In the genomic region with DNA sequence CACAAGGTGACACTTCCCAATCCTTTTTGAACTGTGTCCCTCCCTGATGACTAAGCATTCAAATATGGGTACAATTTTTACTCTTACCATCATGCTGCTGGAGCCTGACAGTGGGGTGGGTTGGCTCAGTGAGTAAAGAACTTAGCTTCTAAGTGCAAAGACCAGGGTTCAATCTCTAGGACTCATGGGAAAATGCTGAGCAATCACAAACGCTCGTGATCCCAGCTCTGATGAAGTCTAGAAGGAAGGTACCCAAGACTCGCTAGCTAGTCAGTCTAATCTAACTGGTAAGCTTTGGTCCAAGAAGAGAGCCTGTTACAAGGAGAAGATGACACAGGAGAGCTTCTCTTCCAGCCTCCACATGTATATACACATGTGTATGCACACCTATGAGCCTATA, we compare ENCODE assay signal across 36 mouse cellular contexts. TPM values are rescaled to one million over a fixed set of nuclear protein-coding genes. Genes with fewer than 3 reads are reported as not detected.
DNase-seq lines count a peak whose midpoint lies in the region; ATAC-seq and TF ChIP-seq lines count a peak whose summit lies in the region.
"Had no signal": no experiment of that assay in that cellular context is flagged by ENCODE, and none has a peak within 500 bp of the region (broad histone marks: within the 10 kb centered on the region; RNA-seq: fewer than 3 reads in every experiment).

No protein-coding gene starts in this region.

- H3K27ac ChIP-seq in kidney, adult 2 months (ENCODE audit: insufficient read depth, low read depth, low read length), result no peak overlapping the region
- no peak overlapping the region for H3K27ac ChIP-seq in kidney, embryonic 14.5 days (ENCODE audit: low read depth, low read length)
- no peak overlapping the region for H3K27ac ChIP-seq in liver, adult 2 months (replicated peaks; ENCODE audit: insufficient read depth, low read depth, low read length)
- H3K27ac ChIP-seq in ES-E14 (ENCODE audit: insufficient read depth, low read depth, low read length, poor library complexity, severe bottlenecking), result no peak overlapping the region
- peak overlapping the region; percentile 58; the same call in 1 of the 2 replicates for H3K27ac ChIP-seq in liver, embryonic 15.5 days (replicated peaks)
- H3K27ac ChIP-seq: embryonic facial prominence, embryonic 10.5 days; embryonic facial prominence, embryonic 13.5 days; forebrain, embryonic 12.5 days; forebrain, embryonic 15.5 days; hindbrain, embryonic 10.5 days; hindbrain, embryonic 13.5 days had no signal

- in situ Hi-C loops in ES-E14 (cut with MboI; ENCODE audit: low sequenced_read_pairs in 2 of 2, unreplicated experiment in 2 of 2), result no loop called here

- DNase-seq in kidney, adult 2 months, result peak; percentile 30
- peak; percentile 22 for DNase-seq in liver, adult 2 months (ENCODE audit: extremely low read depth, low read depth, low spot score)
- DNase-seq in liver (no peak), ES-E14 (ENCODE audit: low read depth, low spot score) (no peak)
- DNase-seq in left cerebral cortex, postnatal 14 days (ENCODE audit: low spot score in 2 of 2), result no peak
- DNase-seq in spleen, postnatal 4 days (ENCODE audit: low spot score in 2 of 2), result no peak
- DNase-seq: adrenal gland, adult 2 months; adrenal gland, postnatal 14 days; B cell, adult 2 months; cerebellum, adult 11 months; cerebellum, adult 2 months; cerebellum, postnatal 10 days; cerebellum, postnatal 36 days; embryo, embryonic 11 days; gastrocnemius, postnatal 25 days; heart, postnatal 36 days had no signal

- H3K36me3 ChIP-seq in kidney, adult 2 months (ENCODE audit: control insufficient read depth, insufficient read depth, low read length), result no peaks in the 10 kb centered on the region
- no peaks in the 10 kb centered on the region; the same call in 1 of the 2 replicates for H3K36me3 ChIP-seq in kidney, embryonic 14.5 days (ENCODE audit: control insufficient read depth, insufficient read depth, low read length)
- H3K36me3 ChIP-seq in liver, adult 2 months (ENCODE audit: control insufficient read depth, insufficient read depth, low read length), result peaks cover under 1% of the 10 kb centered on the region; the same call in 1 of the 2 replicates
- H3K36me3 ChIP-seq in ES-E14 (ENCODE audit: control insufficient read depth, insufficient read depth, low read length, poor library complexity, severe bottlenecking), result no peaks in the 10 kb centered on the region
- peaks cover 35% of the 10 kb centered on the region for H3K36me3 ChIP-seq in liver, embryonic 15.5 days (replicated peaks)
- H3K36me3 ChIP-seq: forebrain, embryonic 15.5 days had no signal

- H3K79me2 ChIP-seq in liver, adult 2 months (ENCODE audit: control insufficient read depth, insufficient read depth, low read length), result peaks cover 17% of the 10 kb centered on the region

- no peak overlapping the region for H3K4me2 ChIP-seq in kidney, embryonic 14.5 days (replicated peaks; ENCODE audit: low read depth, low read length)
- no peak overlapping the region for H3K4me2 ChIP-seq in liver, embryonic 15.5 days
- H3K4me2 ChIP-seq: embryonic facial prominence, embryonic 13.5 days; forebrain, embryonic 12.5 days; forebrain, embryonic 15.5 days; heart, embryonic 11.5 days; hindbrain, embryonic 13.5 days had no signal

- no peak overlapping the region for H3K9ac ChIP-seq in kidney, embryonic 14.5 days (ENCODE audit: low read depth, low read length)
- no peak overlapping the region for H3K9ac ChIP-seq in liver, adult 2 months (ENCODE audit: low read depth, low read length)
- H3K9ac ChIP-seq in ES-E14 (ENCODE audit: insufficient read depth, low read depth, low read length, poor library complexity, severe bottlenecking), result no peak overlapping the region
- H3K9ac ChIP-seq in liver, embryonic 15.5 days, result peak overlapping the region; percentile 21; the same call in 1 of the 2 replicates
- H3K9ac ChIP-seq: embryonic facial prominence, embryonic 13.5 days; forebrain, embryonic 12.5 days; forebrain, embryonic 15.5 days; hindbrain, embryonic 13.5 days had no signal

- intact Hi-C loops in left cerebral cortex, postnatal 14 days (cut with DNase I), result no loop called here

- WGBS in kidney, adult 2 months, result 55% methylated on average over 3 of the region's 3 CpGs
- 91% methylated on average over 3 of the region's 3 CpGs for WGBS in kidney, embryonic 14.5 days
- WGBS in liver, adult 2 months, result 82% methylated on average over 3 of the region's 3 CpGs
- WGBS in liver, embryonic 15.5 days (ENCODE audit: insufficient replicate concordance), result 73% methylated on average over 3 of the region's 3 CpGs

- H3K4me1 ChIP-seq in kidney, adult 2 months (ENCODE audit: control insufficient read depth, insufficient read depth, low read length), result peaks cover 7% of the 10 kb centered on the region
- H3K4me1 ChIP-seq in kidney, embryonic 14.5 days (ENCODE audit: control insufficient read depth, insufficient read depth, low read length), result peaks cover 8% of the 10 kb centered on the region
- H3K4me1 ChIP-seq in liver, adult 2 months (ENCODE audit: control insufficient read depth, insufficient read depth, low read length), result peaks cover 5% of the 10 kb centered on the region
- peaks cover 0 to 6% of the 10 kb centered on the region in 2 experiments; a peak in 2 of 4 replicates for H3K4me1 ChIP-seq in ES-E14 (ENCODE audit: control insufficient read depth in 2 of 2, insufficient read depth in 2 of 2, low read length in 2 of 2, poor library complexity in 1 of 2)
- H3K4me1 ChIP-seq in liver, embryonic 15.5 days (replicated peaks), result peaks cover 50% of the 10 kb centered on the region

- no peak overlapping the region for H3K4me3 ChIP-seq in kidney, adult 2 months (ENCODE audit: insufficient read depth, low read depth, low read length)
- no peak overlapping the region for H3K4me3 ChIP-seq in kidney, embryonic 14.5 days (ENCODE audit: low read length)
- no peak overlapping the region for H3K4me3 ChIP-seq in liver, adult 2 months (ENCODE audit: insufficient read depth, low read depth, low read length)
- H3K4me3 ChIP-seq in ES-E14 (ENCODE audit: insufficient read depth in 1 of 2, low read depth in 1 of 2, low read length in 2 of 2, poor library complexity in 1 of 2, severe bottlenecking in 1 of 2), result no peak overlapping the region
- H3K4me3 ChIP-seq in liver, embryonic 15.5 days (replicated peaks), result no peak overlapping the region
- H3K4me3 ChIP-seq: embryonic facial prominence, embryonic 10.5 days; embryonic facial prominence, embryonic 13.5 days; erythroblast, embryonic 14.5 days; forebrain, embryonic 12.5 days; forebrain, embryonic 15.5 days; hindbrain, embryonic 10.5 days; hindbrain, embryonic 13.5 days had no signal

- ATAC-seq in kidney, embryonic 14.5 days (ENCODE audit: low FRiP score, low TSS enrichment), result no peak
- ATAC-seq in liver, embryonic 15.5 days (ENCODE audit: insufficient read depth), result no peak
- ATAC-seq: forebrain, embryonic 15.5 days; hindbrain, embryonic 16.5 days; Patski had no signal

- no peaks in the 10 kb centered on the region for H3K27me3 ChIP-seq in kidney, adult 2 months (replicated peaks; ENCODE audit: control insufficient read depth, insufficient read depth, low read length)
- no peaks in the 10 kb centered on the region for H3K27me3 ChIP-seq in kidney, embryonic 14.5 days (ENCODE audit: control insufficient read depth, insufficient read depth, low read length)
- H3K27me3 ChIP-seq in liver, adult 2 months (ENCODE audit: control insufficient read depth, insufficient read depth, low read length), result no peaks in the 10 kb centered on the region
- no peaks in the 10 kb centered on the region for H3K27me3 ChIP-seq in liver, embryonic 15.5 days
- H3K27me3 ChIP-seq: embryonic facial prominence, embryonic 13.5 days; forebrain, embryonic 12.5 days; forebrain, embryonic 15.5 days; hindbrain, embryonic 13.5 days; Patski had no signal

- no peaks in the 10 kb centered on the region for H3K9me3 ChIP-seq in kidney, embryonic 14.5 days (ENCODE audit: control insufficient read depth, low read length)
- H3K9me3 ChIP-seq in ES-E14 (ENCODE audit: control insufficient read depth, insufficient read depth, low read depth, low read length), result no peaks in the 10 kb centered on the region
- H3K9me3 ChIP-seq in liver, embryonic 15.5 days (replicated peaks), result no peaks in the 10 kb centered on the region
- H3K9me3 ChIP-seq: embryonic facial prominence, embryonic 10.5 days; embryonic facial prominence, embryonic 13.5 days; forebrain, embryonic 12.5 days; forebrain, embryonic 15.5 days; G1E; hindbrain, embryonic 10.5 days; hindbrain, embryonic 13.5 days had no signal

- TF ChIP-seq POLR2A in kidney, adult 2 months (IDR thresholded peaks at IDR 0.05; ENCODE audit: low read depth, low read length), result no peak
- TF ChIP-seq POLR2A in liver, adult 2 months (IDR thresholded peaks at IDR 0.05; ENCODE audit: extremely low read depth, insufficient read depth, low read length), result no peak

- no peak for TF ChIP-seq CTCF in kidney, adult 2 months (conservative IDR thresholded peaks at IDR 0.05; ENCODE audit: insufficient read depth, insufficient read length, low read depth, low read length)
- no peak for TF ChIP-seq CTCF in liver, adult 2 months (IDR thresholded peaks at IDR 0.05; ENCODE audit: low read depth, low read length)

TF ChIP-seq in ES-E14, 5 proteins besides CTCF, POLR2A, EP300 and RAD21 (continues in another document):
- peak; percentile 51; the same call in 1 of the 2 replicates for TF ChIP-seq MAFK (IDR thresholded peaks at IDR 0.05; ENCODE audit: insufficient read depth, low read depth, low read length)

RNA-seq across cellular contexts. Expression of a gene that starts 4.7 kb away (rescaled TPM):
- 11.5 and 11.7 TPM in 2 replicates for polyA plus RNA-seq in kidney, adult 2 months (2012; rRNA removed)
- 8.9 and 16.2 TPM in 2 replicates for polyA plus RNA-seq in kidney, embryonic 14.5 days (2014; fragmentation: Nextera tagmentation; extraction: Ambion mirVana)
- 0.37 and 0.40 TPM in 2 replicates for total RNA-seq in liver, adult 2 months (2014; rRNA removed)
- polyA plus RNA-seq in liver, adult 2 months (2012; rRNA removed), result 0.22 and 0.29 TPM in 2 replicates
- 22.4 and 26.7 TPM in 2 replicates for total RNA-seq in ES-E14 (2012; rRNA removed)
- 12.4 and 14.0 TPM in 2 replicates for polyA plus RNA-seq in liver, embryonic 15.5 days (2015; fragmentation: Nextera tagmentation; extraction: Ambion mirVana)
- total RNA-seq in left cerebral cortex, postnatal 14 days (2021), result 1 to 10 TPM; 5.2 to 5.8 TPM

RNA-seq across cellular contexts. Expression of a gene that starts 4.8 kb away (rescaled TPM):
- polyA plus RNA-seq in kidney, adult 2 months (2012; rRNA removed), result 4.0 and 6.1 TPM in 2 replicates
- polyA plus RNA-seq in kidney, embryonic 14.5 days (2014; fragmentation: Nextera tagmentation; extraction: Ambion mirVana), result 51.5 and 56.2 TPM in 2 replicates
- 8.3 and 11.8 TPM in 2 replicates for total RNA-seq in liver, adult 2 months (2014; rRNA removed)
- polyA plus RNA-seq in liver, adult 2 months (2012; rRNA removed), result 3.0 and 3.5 TPM in 2 replicates
- 8.9 and 11.8 TPM in 2 replicates for total RNA-seq in ES-E14 (2012; rRNA removed)
- polyA plus RNA-seq in liver, embryonic 15.5 days (2015; fragmentation: Nextera tagmentation; extraction: Ambion mirVana), result 60.8 and 65.2 TPM in 2 replicates
- 10 to 100 TPM; 29.6 to 30.5 TPM for total RNA-seq in left cerebral cortex, postnatal 14 days (2021)

RNA-seq across cellular contexts. Expression of a gene that starts 57.7 kb away (rescaled TPM):
- polyA plus RNA-seq in kidney, adult 2 months (2012; rRNA removed), result not detected in 2 replicates
- polyA plus RNA-seq in kidney, embryonic 14.5 days (2014; fragmentation: Nextera tagmentation; extraction: Ambion mirVana), result not detected in 2 replicates
- not detected in 2 replicates for total RNA-seq in liver, adult 2 months (2014; rRNA removed)
- not detected in 2 replicates for polyA plus RNA-seq in liver, adult 2 months (2012; rRNA removed)
- not detected in 2 replicates for total RNA-seq in ES-E14 (2012; rRNA removed)
- not detected in 2 replicates for polyA plus RNA-seq in liver, embryonic 15.5 days (2015; fragmentation: Nextera tagmentation; extraction: Ambion mirVana)
- total RNA-seq in left cerebral cortex, postnatal 14 days (2021), result not detected
- total RNA-seq: adrenal gland, adult 2 months; adrenal gland, postnatal 14 days; adrenal gland, postnatal 4 days; gastrocnemius, adult 8-10 months; gastrocnemius, postnatal 25 days; heart, adult 8-10 months; heart, postnatal 36 days had no signal
- polyA plus RNA-seq: adrenal gland, adult 2 months; cerebellum, adult 2 months; cortical plate, adult 2 months; embryonic facial prominence, embryonic 10.5 days; embryonic facial prominence, embryonic 13.5 days; forebrain, embryonic 12.5 days; forebrain, embryonic 15.5 days; G1E; gonadal fat pad, adult 2 months; heart, embryonic 11.5 days; heart, embryonic 14.5 days; heart, postnatal 0 days; hindbrain, embryonic 10.5 days; hindbrain, embryonic 13.5 days; hindbrain, embryonic 16.5 days; Patski had no signal

Comparison
In these comparisons a context has a peak if more than half of its experiments do, and no peak if none do; other contexts are left out.
1. DNase-seq: peak in kidney, adult 2 months (single experiment) and liver, adult 2 months (single experiment); none in liver (single experiment), ES-E14 (single experiment), left cerebral cortex, postnatal 14 days (0 of 2) and spleen, postnatal 4 days (0 of 2).